Mouse (Mus musculus): ENCODE data around the gene Plxnd1.

The Plxnd1 gene

GRCm38 (mm10) chr6:115927292-115928242, 67.2 kb downstream of the Plxnd1 start:
- no peak for DNase-seq (ENCODE audit: extremely low read depth, low read depth, low spot score)

- DNase-seq (ENCODE audit: extremely low read depth, low read depth, low spot score), result no peak
These were observed 68.4 kb downstream of the Plxnd1 start for GRCm38 (mm10) chr6:115926416-115926815.

- no peak for DNase-seq (ENCODE audit: extremely low read depth, low read depth, low spot score)
These were observed 70.0 kb downstream of the Plxnd1 start for GRCm38 (mm10) chr6:115924829-115925228.

GRCm38 (mm10) chr6:115919876-115920275, 74.9 kb downstream of the Plxnd1 start:
- no peak for DNase-seq (ENCODE audit: extremely low read depth, low read depth, low spot score)

GRCm38 (mm10) chr6:115918615-115919014, 76.2 kb downstream of the Plxnd1 start:
- no peak for DNase-seq (ENCODE audit: extremely low read depth, low read depth, low spot score)

- no peak for DNase-seq (ENCODE audit: extremely low read depth, low read depth, low spot score)
These were observed 78.2 kb downstream of the Plxnd1 start for GRCm38 (mm10) chr6:115916611-115917010.

GRCm38 (mm10) chr6:115915601-115916445, 79.0 kb downstream of the Plxnd1 start:
- no peak for DNase-seq (ENCODE audit: extremely low read depth, low read depth, low spot score)

- DNase-seq (ENCODE audit: extremely low read depth, low read depth, low spot score), result no peak
These were observed 80.1 kb downstream of the Plxnd1 start for GRCm38 (mm10) chr6:115914511-115915202.

GRCm38 (mm10) chr6:115913482-115913881, 81.3 kb downstream of the Plxnd1 start:
- DNase-seq (ENCODE audit: extremely low read depth, low read depth, low spot score), result no peak

- no peak for DNase-seq (ENCODE audit: extremely low read depth, low read depth, low spot score)
These were observed 83.0 kb downstream of the Plxnd1 start for GRCm38 (mm10) chr6:115911763-115912162.

GRCm38 (mm10) chr6:115909940-115910339, 84.9 kb downstream of the Plxnd1 start:
- no peak for DNase-seq (ENCODE audit: extremely low read depth, low read depth, low spot score)

- no peak for DNase-seq (ENCODE audit: extremely low read depth, low read depth, low spot score)
These were observed 85.8 kb downstream of the Plxnd1 start for GRCm38 (mm10) chr6:115909052-115909451.

- no peak for DNase-seq (ENCODE audit: extremely low read depth, low read depth, low spot score)
These were observed 86.3 kb downstream of the Plxnd1 start for GRCm38 (mm10) chr6:115908421-115908982.

GRCm38 (mm10) chr6:115906871-115907270, 87.9 kb downstream of the Plxnd1 start:
- DNase-seq (ENCODE audit: extremely low read depth, low read depth, low spot score), result no peak

GRCm38 (mm10) chr6:115906455-115906854, 88.3 kb downstream of the Plxnd1 start:
- DNase-seq (ENCODE audit: extremely low read depth, low read depth, low spot score), result no peak

- DNase-seq (ENCODE audit: extremely low read depth, low read depth, low spot score), result no peak
These were observed 89.2 kb downstream of the Plxnd1 start for GRCm38 (mm10) chr6:115905568-115905967.
